Mouse (Mus musculus) limb, embryonic 14.5 days (tissue): ENCODE data around the gene Brd9. TPM values are rescaled to one million over a fixed set of nuclear protein-coding genes. Genes with fewer than 3 reads are reported as not detected.

Experiments used
- ATAC-seq: fragments of 200-750 bp; cut with Nextera tagmentation; 2 replicates; pipeline ENCODE4 v1.8.0; 2017; ENCODE audit warnings: low read depth, moderate number of reproducible peaks, moderate TSS enrichment; ENCODE audit not compliant: low FRiP score
- DNase-seq: peaks from one replicate; pipeline ENCODE4 v3.0.0-alpha.2; 2015; ENCODE audit warnings: low spot score
- H3K27ac ChIP-seq: fragments of 300-500 bp; sonication (generic); replicated peaks from 2 replicates; pipeline ENCODE4 v1.5.1; 2014; ENCODE audit warnings: low read depth, mild to moderate bottlenecking, low read length, moderate library complexity, mixed read lengths
- H3K27me3 ChIP-seq: fragments of 300-500 bp; sonication (generic); 2 replicates; pipeline ENCODE4 v1.6.1; 2014; ENCODE audit warnings: low read length, mixed read lengths; ENCODE audit not compliant: control insufficient read depth, insufficient read depth
- H3K36me3 ChIP-seq: fragments of 300-500 bp; sonication (generic); 2 replicates; pipeline ENCODE4 v1.6.1; 2014; ENCODE audit warnings: mild to moderate bottlenecking, low read length, moderate library complexity, mixed read lengths; ENCODE audit not compliant: control insufficient read depth, insufficient read depth
- H3K4me1 ChIP-seq: fragments of 300-500 bp; sonication (generic); 2 replicates; pipeline ENCODE4 v1.6.1; 2014; ENCODE audit warnings: antibody characterized with exemption, low read length, mixed read lengths; ENCODE audit not compliant: control insufficient read depth, insufficient read depth
- H3K4me2 ChIP-seq: fragments of 300-500 bp; sonication (generic); replicated peaks from 2 replicates; pipeline ENCODE4 v1.6.1; 2014; ENCODE audit warnings: low read depth, mild to moderate bottlenecking, low read length, moderate library complexity; ENCODE audit not compliant: severe bottlenecking
- H3K4me3 ChIP-seq: fragments of 300-500 bp; sonication (generic); replicated peaks from 2 replicates; pipeline ENCODE4 v1.5.1; 2014; ENCODE audit warnings: low read length
- H3K9ac ChIP-seq: fragments of 300-500 bp; sonication (generic); 2 replicates; pipeline ENCODE4 v1.6.1; 2014; ENCODE audit warnings: mild to moderate bottlenecking, low read depth, low read length, moderate library complexity; ENCODE audit not compliant: severe bottlenecking
- H3K9me3 ChIP-seq: fragments of 300-500 bp; sonication (generic); 2 replicates; pipeline ENCODE4 v1.6.1; 2016; ENCODE audit warnings: low read length; ENCODE audit not compliant: control insufficient read depth
- POLR2A ChIP-seq: fragments of 200-500 bp; IDR thresholded peaks from 2 replicates; pipeline ENCODE4 v1.8.0; 2012; ENCODE audit warnings: inconsistent platforms, mild to moderate bottlenecking, moderate library complexity, borderline replicate concordance; ENCODE audit not compliant: insufficient read depth, insufficient read length; ENCODE audit errors: extremely low read depth
- WGBS: fragments of 180-500 bp; shearing (Covaris S2); extraction: QIAGEN DNeasy Blood & Tissue Kit; methylation state at CpG from one replicate; pipeline ENCODE4 v1.1.7; 2014; 5-methylcytosine and 5-hydroxymethylcytosine counted together
- polyA plus RNA-seq, 2 experiments: library from polyadenylated mRNA; depleted of rRNA in 1 of 2; stranded (reverse) in 1 of 2; unstranded in 1 of 2; fragments of >200 nt; fragmentation: Nextera tagmentation in 1 of 2; extraction: Ambion mirVana in 1 of 2; gene quantifications; 2 replicates each; pipeline versions ENCODE4 v1.2.1 to v1.2.3; 2012 to 2014

The Brd9 gene
- polyA plus RNA-seq, 2 experiments, result 48.4 to 87.2 TPM

- Histone ChIP-seq H3K9me3 (no peaks in the 10 kb centered on the region), H3K4me3 (no peak overlapping the region), H3K4me1 (no peaks in the 10 kb centered on the region), H3K27ac (no peak overlapping the region), H3K9ac (no peak overlapping the region), H3K36me3 (peaks cover 39% of the 10 kb centered on the region), H3K27me3 (no peaks in the 10 kb centered on the region), H3K4me2 (no peak overlapping the region)
- DNase-seq (no peak), ATAC-seq (no peak)
- 88% methylated on average over 4 of the region's 4 CpGs for WGBS
- TF ChIP-seq POLR2A, result no peak
Measured at GRCm38 (mm10) chr13:73913066-73913465, 24.5 kb upstream of the Brd9 start.

GRCm38 (mm10) chr13:73932201-73932600, 5.4 kb upstream of the Brd9 start:
- DNase-seq (no peak), ATAC-seq (no peak)
- 92% methylated on average over 10 of the region's 10 CpGs for WGBS
- Histone ChIP-seq H3K27me3 (no peaks in the 10 kb centered on the region), H3K27ac (no peak overlapping the region), H3K9ac (no peak overlapping the region), H3K4me1 (no peaks in the 10 kb centered on the region), H3K4me3 (no peak overlapping the region), H3K4me2 (no peak overlapping the region), H3K36me3 (peaks cover 27% of the 10 kb centered on the region), H3K9me3 (no peaks in the 10 kb centered on the region)
- TF ChIP-seq POLR2A, result no peak

DNA sequence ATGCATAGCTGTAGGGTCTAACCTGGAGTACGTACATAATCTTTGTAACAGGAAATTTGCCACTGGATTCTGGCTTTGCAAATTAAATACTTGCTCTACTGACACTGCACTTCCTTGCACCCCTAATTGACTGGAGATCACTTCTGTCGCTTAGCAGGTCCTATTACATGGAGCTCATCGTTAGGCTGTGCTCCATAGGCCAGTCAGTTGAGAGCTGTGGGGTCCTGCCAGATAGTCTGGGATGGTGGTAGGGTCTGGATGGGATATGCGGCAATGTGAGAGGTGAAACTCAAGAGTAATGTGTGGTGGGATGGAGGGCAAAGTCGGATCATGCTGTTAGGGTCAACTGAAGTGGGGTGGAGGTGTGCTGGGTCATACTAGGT, 682 bp upstream of the Brd9 start:
- H3K36me3 ChIP-seq, result peaks cover 28% of the 10 kb centered on the region
- H3K9ac ChIP-seq, result peak overlapping the region; percentile 63
- no peaks in the 10 kb centered on the region for H3K27me3 ChIP-seq
- 16% methylated on average over 5 of the region's 5 CpGs for WGBS
- H3K4me3 ChIP-seq, result peak overlapping the region; percentile 68
- ATAC-seq (no peak), DNase-seq (no peak)
- peak overlapping the region; percentile 64 for H3K4me2 ChIP-seq
- TF ChIP-seq POLR2A, result no peak
- peaks cover 5% of the 10 kb centered on the region for H3K4me1 ChIP-seq
- H3K27ac ChIP-seq, result no peak overlapping the region
- no peaks in the 10 kb centered on the region for H3K9me3 ChIP-seq

DNA sequence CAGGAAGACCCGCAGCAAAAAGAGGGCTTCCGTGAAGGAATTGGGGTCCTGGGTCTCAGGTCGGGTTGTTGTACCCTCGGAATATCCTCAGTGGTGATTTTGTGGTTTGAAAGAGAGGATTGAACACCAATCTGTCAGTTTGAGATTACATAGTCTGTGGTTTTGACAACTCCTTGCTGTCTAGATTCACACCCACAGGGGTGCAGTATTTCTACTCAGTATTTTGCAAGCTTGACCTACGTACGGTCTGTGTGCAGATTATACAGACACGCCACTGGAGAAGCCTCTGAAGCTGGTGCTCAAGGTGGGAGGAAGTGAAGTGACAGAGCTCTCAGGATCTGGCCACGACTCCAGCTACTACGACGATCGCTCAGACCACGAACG, 558 bp downstream of the Brd9 start:
- WGBS, result 44% methylated on average over 13 of the region's 13 CpGs

DNA sequence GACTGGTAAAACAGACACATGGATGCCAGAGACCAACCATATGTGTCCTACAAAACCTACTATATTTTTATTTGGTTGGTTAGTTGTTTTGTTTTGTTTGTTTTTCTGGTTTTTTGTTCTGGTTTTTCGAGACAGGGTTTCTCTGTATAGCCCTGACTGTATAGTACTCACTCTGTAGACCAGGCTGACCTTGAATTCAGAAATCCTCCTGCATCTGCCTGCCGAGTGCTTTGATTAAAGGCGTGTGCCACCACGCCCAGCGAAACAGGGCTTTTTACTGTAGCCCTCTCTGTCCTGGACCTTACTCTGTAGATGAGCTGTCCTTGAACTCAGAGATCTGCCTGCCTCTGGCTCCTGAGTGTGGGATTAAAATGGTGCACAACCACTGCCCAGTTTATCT, 1.5 kb downstream of the Brd9 start:
- TF ChIP-seq POLR2A, result no peak
- Histone ChIP-seq H3K36me3 (peaks cover 45% of the 10 kb centered on the region), H3K27me3 (no peaks in the 10 kb centered on the region), H3K4me2 (no peak overlapping the region), H3K4me1 (peaks cover 5% of the 10 kb centered on the region), H3K9ac (no peak overlapping the region), H3K27ac (no peak overlapping the region), H3K4me3 (no peak overlapping the region), H3K9me3 (no peaks in the 10 kb centered on the region)
- no peak for DNase-seq
- 96% methylated on average over 5 of the region's 5 CpGs for WGBS
- ATAC-seq, result no peak

More for the DNA sequence above, 558 bp downstream of the Brd9 start:
- Histone ChIP-seq H3K27ac (peak overlapping the region; percentile 75), H3K4me2 (peak overlapping the region; percentile 64), H3K9me3 (no peaks in the 10 kb centered on the region), H3K4me3 (peak overlapping the region; percentile 68), H3K9ac (peak overlapping the region; percentile 63), H3K27me3 (no peaks in the 10 kb centered on the region), H3K36me3 (peaks cover 36% of the 10 kb centered on the region), H3K4me1 (peaks cover 5% of the 10 kb centered on the region)
- DNase-seq (no peak), ATAC-seq (no peak)
- no peak for TF ChIP-seq POLR2A

DNA sequence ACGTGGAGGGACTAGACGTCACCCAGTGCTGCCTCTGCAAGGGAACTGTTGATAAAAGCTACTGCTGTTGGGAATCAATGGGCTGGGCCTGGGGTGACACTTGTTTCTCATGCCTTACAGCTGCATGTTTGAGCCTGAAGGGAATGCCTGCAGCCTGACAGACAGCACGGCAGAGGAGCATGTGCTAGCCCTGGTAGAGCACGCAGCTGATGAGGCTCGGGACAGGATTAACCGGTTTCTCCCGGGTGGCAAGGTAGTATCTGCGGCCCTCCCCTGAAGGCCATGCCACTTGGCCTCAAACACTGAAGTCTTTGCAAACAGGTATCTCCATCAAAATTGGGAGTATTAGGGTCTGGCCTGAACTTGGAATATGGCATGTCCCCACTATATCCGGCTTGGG, 7.0 kb downstream of the Brd9 start:
- H3K27me3 ChIP-seq, result no peaks in the 10 kb centered on the region
- ATAC-seq (no peak), DNase-seq (no peak)
- H3K4me2 ChIP-seq, result no peak overlapping the region
- peaks cover 96% of the 10 kb centered on the region for H3K36me3 ChIP-seq
- no peaks in the 10 kb centered on the region for H3K4me1 ChIP-seq
- no peak for TF ChIP-seq POLR2A
- no peak overlapping the region for H3K9ac ChIP-seq
- WGBS, result 83% methylated on average over 9 of the region's 9 CpGs
- no peak overlapping the region for H3K27ac ChIP-seq
- H3K4me3 ChIP-seq, result no peak overlapping the region
- H3K9me3 ChIP-seq, result no peaks in the 10 kb centered on the region
